Mouse (Mus musculus): ENCODE measurements around the gene Tspear. TPM values are rescaled to one million over a fixed set of nuclear protein-coding genes. Genes with fewer than 3 reads are reported as not detected.

Tspear gene
- polyA plus RNA-seq, 1 experiment, result 0.79 TPM

DNA sequence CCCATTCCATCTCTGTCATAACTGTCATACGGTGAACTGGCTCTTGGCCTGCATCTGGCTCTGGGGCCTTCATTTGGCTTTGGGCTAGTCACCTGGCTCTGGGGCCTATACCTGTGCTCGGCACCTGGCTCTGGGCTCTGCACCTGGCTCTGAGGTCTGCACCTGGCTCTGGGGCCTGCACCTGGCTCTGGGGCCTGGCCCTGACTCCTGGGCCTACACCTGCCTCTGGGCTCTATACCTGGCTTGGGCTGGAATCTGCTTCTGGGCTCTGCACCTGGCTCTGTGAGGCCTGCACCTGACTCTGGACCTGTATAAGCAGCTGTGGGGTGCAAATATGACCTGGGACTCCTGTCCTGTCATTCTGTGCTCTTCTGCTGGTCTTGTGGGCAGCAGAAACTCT is 161.2 kb downstream of the Tspear start:
- TF ChIP-seq POLR2A (IDR thresholded peaks at IDR 0.05; ENCODE audit: borderline replicate concordance, insufficient read depth, low read length) (no peak), CTCF (IDR thresholded peaks at IDR 0.05; ENCODE audit: borderline replicate concordance, insufficient read depth, low read depth, low read length) (no peak)
- Histone ChIP-seq H3K4me3 (replicated peaks; ENCODE audit: insufficient read depth, low read depth, low read length) (no peak overlapping the region), H3K27ac (ENCODE audit: insufficient read depth, low read length) (no peak overlapping the region), H3K27me3 (ENCODE audit: control insufficient read depth, insufficient read depth, low read length) (no peaks in the 10 kb centered on the region), H3K4me1 (ENCODE audit: control insufficient read depth, insufficient read depth, low read length) (no peaks in the 10 kb centered on the region)
- DNase-seq, result no peak
- 83% methylated on average over 2 of the region's 2 CpGs for WGBS

GRCm38 (mm10) chr10:77852559-77852958 is 166.2 kb downstream of the Tspear start, which contains the start of gene Gm10318:
Gm10318 (plus strand) TSS chr10:77852859.
- DNase-seq, result no peak
- Histone ChIP-seq H3K4me1 (ENCODE audit: control insufficient read depth, insufficient read depth, low read length) (no peaks in the 10 kb centered on the region), H3K27ac (ENCODE audit: insufficient read depth, low read length) (no peak within 1 kb of the TSS), H3K27me3 (ENCODE audit: control insufficient read depth, insufficient read depth, low read length) (no peaks in the 10 kb centered on the region), H3K4me3 (replicated peaks; ENCODE audit: insufficient read depth, low read depth, low read length) (no peak within 1 kb of the TSS)
- WGBS, result 58% methylated on average over 9 of the region's 9 CpGs
- no peak for TF ChIP-seq CTCF (IDR thresholded peaks at IDR 0.05; ENCODE audit: borderline replicate concordance, insufficient read depth, low read depth, low read length)
- TF ChIP-seq POLR2A (IDR thresholded peaks at IDR 0.05; ENCODE audit: borderline replicate concordance, insufficient read depth, low read length), result no peak

DNA sequence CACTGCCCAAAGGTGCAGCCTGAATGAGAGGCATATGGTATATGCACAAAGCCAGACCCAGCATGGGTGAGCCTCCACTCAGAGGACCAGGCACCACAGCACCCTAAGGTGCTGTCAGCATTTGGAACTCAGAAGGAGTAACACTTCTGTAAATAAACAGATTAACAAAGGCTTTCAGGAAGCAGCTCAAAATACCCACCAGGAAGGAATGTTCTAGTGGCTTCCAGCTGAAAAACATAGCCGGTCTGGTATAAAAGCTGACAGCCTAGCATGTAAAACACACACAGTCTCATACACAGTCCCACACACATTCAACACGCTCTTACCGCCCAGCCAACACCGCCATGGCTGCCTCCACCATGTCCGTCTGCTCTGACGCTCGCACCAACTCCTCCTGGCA is 175.3 kb downstream of the Tspear start, which contains the start of gene Gm3285:
Gene Gm3285, plus strand, starts transcription at position 301 of the 400 bp plus-strand sequence.
- TF ChIP-seq POLR2A (IDR thresholded peaks at IDR 0.05; ENCODE audit: borderline replicate concordance, insufficient read depth, low read length) (no peak), CTCF (IDR thresholded peaks at IDR 0.05; ENCODE audit: borderline replicate concordance, insufficient read depth, low read depth, low read length) (no peak)
- Histone ChIP-seq H3K27ac (ENCODE audit: insufficient read depth, low read length) (no peak within 1 kb of the TSS), H3K27me3 (ENCODE audit: control insufficient read depth, insufficient read depth, low read length) (no peaks in the 10 kb centered on the region), H3K4me1 (ENCODE audit: control insufficient read depth, insufficient read depth, low read length) (peaks cover 4% of the 10 kb centered on the region; the same call in 1 of the 2 replicates), H3K4me3 (replicated peaks; ENCODE audit: insufficient read depth, low read depth, low read length) (no peak within 1 kb of the TSS)
- 23% methylated on average over 7 of the region's 7 CpGs for WGBS
- DNase-seq, result no peak

DNA sequence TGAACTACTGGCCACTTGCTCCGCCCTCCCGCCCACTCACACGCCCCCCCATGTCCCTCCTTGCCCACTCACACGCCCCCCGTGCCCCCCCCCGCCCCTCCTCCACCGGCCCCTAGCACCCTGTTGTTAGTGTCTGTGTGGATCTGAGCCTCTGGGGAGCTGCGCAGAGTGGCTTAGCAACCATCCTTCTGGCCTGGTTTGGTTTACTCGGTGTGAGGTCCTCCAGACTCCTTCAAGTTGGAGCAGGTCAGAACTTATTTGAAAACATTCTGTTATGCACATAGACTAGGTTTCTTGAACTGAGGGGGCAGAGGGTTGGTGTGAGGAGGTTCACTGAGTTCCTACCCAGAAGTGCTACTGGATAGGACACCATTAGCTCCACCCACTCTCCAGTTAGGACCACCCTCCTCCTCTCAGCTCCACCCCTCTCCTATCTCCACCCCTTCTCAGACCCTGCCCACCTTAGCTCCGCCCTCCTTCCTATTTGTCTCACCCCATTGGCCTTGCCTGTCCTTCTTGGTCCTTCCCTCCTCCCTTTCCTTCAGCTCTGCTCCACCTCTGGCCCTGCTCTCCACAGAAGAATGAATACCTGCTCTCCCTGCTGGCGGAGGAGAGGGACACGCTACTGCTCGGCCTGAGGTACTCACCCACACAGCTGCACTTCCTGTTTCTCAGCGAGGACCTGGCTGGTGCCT is 177.8 kb downstream of the Tspear start:
- no peak for TF ChIP-seq POLR2A (IDR thresholded peaks at IDR 0.05; ENCODE audit: borderline replicate concordance, insufficient read depth, low read length)
- TF ChIP-seq CTCF (IDR thresholded peaks at IDR 0.05; ENCODE audit: borderline replicate concordance, insufficient read depth, low read depth, low read length), result no peak
- H3K27ac ChIP-seq (ENCODE audit: insufficient read depth, low read length), result no peak overlapping the region
- no peaks in the 10 kb centered on the region for H3K27me3 ChIP-seq (ENCODE audit: control insufficient read depth, insufficient read depth, low read length)
- WGBS, result 37% methylated on average over 13 of the region's 14 CpGs
- peak; percentile 21 to 25 for DNase-seq
- H3K4me1 ChIP-seq (ENCODE audit: control insufficient read depth, insufficient read depth, low read length), result peaks cover 4% of the 10 kb centered on the region; the same call in 1 of the 2 replicates
- peak overlapping the region; percentile 31 for H3K4me3 ChIP-seq (replicated peaks; ENCODE audit: insufficient read depth, low read depth, low read length)

DNA sequence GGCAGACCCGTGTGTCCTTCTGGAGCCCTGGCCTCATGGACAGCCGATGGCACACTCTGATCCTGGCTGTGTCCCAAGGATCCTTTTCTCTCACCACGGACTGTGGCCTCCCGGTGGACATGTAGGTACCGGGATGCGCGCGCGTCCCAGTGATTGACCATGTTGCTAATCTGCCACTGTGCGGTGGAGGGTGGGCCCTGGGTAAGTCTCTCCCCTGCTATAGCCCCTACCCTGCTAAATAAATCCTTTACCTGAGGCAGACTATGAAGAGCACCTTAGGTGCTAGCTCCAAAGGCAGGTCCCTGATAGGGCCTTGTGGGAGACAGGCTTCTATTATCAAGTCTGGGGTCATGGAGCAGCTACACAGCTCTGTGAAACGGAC is 178.4 kb downstream of the Tspear start:
- Histone ChIP-seq H3K27ac (ENCODE audit: insufficient read depth, low read length) (no peak overlapping the region), H3K27me3 (ENCODE audit: control insufficient read depth, insufficient read depth, low read length) (no peaks in the 10 kb centered on the region), H3K4me1 (ENCODE audit: control insufficient read depth, insufficient read depth, low read length) (peaks cover 4% of the 10 kb centered on the region; the same call in 1 of the 2 replicates), H3K4me3 (replicated peaks; ENCODE audit: insufficient read depth, low read depth, low read length) (peak overlapping the region; percentile 31)
- TF ChIP-seq CTCF (IDR thresholded peaks at IDR 0.05; ENCODE audit: borderline replicate concordance, insufficient read depth, low read depth, low read length), result no peak
- no peak for TF ChIP-seq POLR2A (IDR thresholded peaks at IDR 0.05; ENCODE audit: borderline replicate concordance, insufficient read depth, low read length)
- WGBS, result 34% methylated on average over 11 of the region's 11 CpGs
- peak in 1 of 2 experiments; percentile 25 for DNase-seq

DNA sequence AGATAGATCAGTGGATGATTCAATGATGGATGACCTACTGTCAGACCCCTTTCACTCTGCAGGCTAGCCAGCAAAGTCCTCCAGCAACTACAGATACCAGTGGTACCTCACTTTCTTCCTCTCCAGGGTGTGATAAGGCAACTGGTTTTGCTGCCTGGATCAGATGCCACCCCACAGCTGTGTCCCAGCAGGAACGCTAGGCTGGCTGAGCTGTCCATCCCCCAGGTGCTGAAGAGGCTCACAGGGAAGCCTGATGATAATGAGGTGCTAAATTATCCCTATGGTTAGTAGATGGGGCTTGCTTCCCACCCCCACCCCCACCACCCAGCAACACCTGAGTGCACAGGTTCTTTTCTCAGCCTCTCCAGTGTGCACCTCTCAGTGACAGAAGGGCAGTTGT is 181.2 kb downstream of the Tspear start:
- TF ChIP-seq POLR2A (IDR thresholded peaks at IDR 0.05; ENCODE audit: borderline replicate concordance, insufficient read depth, low read length) (no peak), CTCF (IDR thresholded peaks at IDR 0.05; ENCODE audit: borderline replicate concordance, insufficient read depth, low read depth, low read length) (no peak)
- no peak for DNase-seq
- H3K4me1 ChIP-seq (ENCODE audit: control insufficient read depth, insufficient read depth, low read length), result peaks cover 4% of the 10 kb centered on the region; the same call in 1 of the 2 replicates
- H3K4me3 ChIP-seq (replicated peaks; ENCODE audit: insufficient read depth, low read depth, low read length), result no peak overlapping the region
- WGBS, result 35% methylated on average over 1 of the region's 1 CpGs
- no peak overlapping the region for H3K27ac ChIP-seq (ENCODE audit: insufficient read depth, low read length)
- no peaks in the 10 kb centered on the region for H3K27me3 ChIP-seq (ENCODE audit: control insufficient read depth, insufficient read depth, low read length)

- Histone ChIP-seq H3K4me3 (replicated peaks; ENCODE audit: insufficient read depth, low read depth, low read length) (no peak overlapping the region), H3K27me3 (ENCODE audit: control insufficient read depth, insufficient read depth, low read length) (no peaks in the 10 kb centered on the region), H3K27ac (ENCODE audit: insufficient read depth, low read length) (no peak overlapping the region), H3K4me1 (ENCODE audit: control insufficient read depth, insufficient read depth, low read length) (peaks cover under 1% of the 10 kb centered on the region; the same call in 1 of the 2 replicates)
- no peak for DNase-seq
- TF ChIP-seq CTCF (IDR thresholded peaks at IDR 0.05; ENCODE audit: borderline replicate concordance, insufficient read depth, low read depth, low read length), result no peak
- TF ChIP-seq POLR2A (IDR thresholded peaks at IDR 0.05; ENCODE audit: borderline replicate concordance, insufficient read depth, low read length), result no peak
- WGBS, result 80% methylated on average over 7 of the region's 7 CpGs
Observed at GRCm38 (mm10) chr10:77869651-77870050, 183.3 kb downstream of the Tspear start.

GRCm38 (mm10) chr10:77878985-77879384 is 192.6 kb downstream of the Tspear start:
- TF ChIP-seq CTCF (IDR thresholded peaks at IDR 0.05; ENCODE audit: borderline replicate concordance, insufficient read depth, low read depth, low read length) (peak; percentile 13; the same call in 1 of the 2 replicates), POLR2A (IDR thresholded peaks at IDR 0.05; ENCODE audit: borderline replicate concordance, insufficient read depth, low read length) (no peak)
- no peaks in the 10 kb centered on the region for H3K27me3 ChIP-seq (ENCODE audit: control insufficient read depth, insufficient read depth, low read length)
- no peaks in the 10 kb centered on the region; the same call in 1 of the 2 replicates for H3K4me1 ChIP-seq (ENCODE audit: control insufficient read depth, insufficient read depth, low read length)
- no peak overlapping the region for H3K4me3 ChIP-seq (replicated peaks; ENCODE audit: insufficient read depth, low read depth, low read length)
- no peak overlapping the region for H3K27ac ChIP-seq (ENCODE audit: insufficient read depth, low read length)
- DNase-seq, result no peak
- WGBS, result 63% methylated on average over 6 of the region's 6 CpGs

Measured in cerebellum, adult 2 months (tissue).